Mouse (Mus musculus) c-Kit-positive CD71-positive TER-119-positive erythroid progenitor cells, embryonic 14.5 days (primary cell): Measurements from ENCODE around the gene Tshz3.

Experiments
- DNase-seq: peaks from one replicate; pipeline ENCODE4 v3.0.0-alpha.2; 2013; ENCODE audit warnings: low spot score

Tshz3 gene

DNA sequence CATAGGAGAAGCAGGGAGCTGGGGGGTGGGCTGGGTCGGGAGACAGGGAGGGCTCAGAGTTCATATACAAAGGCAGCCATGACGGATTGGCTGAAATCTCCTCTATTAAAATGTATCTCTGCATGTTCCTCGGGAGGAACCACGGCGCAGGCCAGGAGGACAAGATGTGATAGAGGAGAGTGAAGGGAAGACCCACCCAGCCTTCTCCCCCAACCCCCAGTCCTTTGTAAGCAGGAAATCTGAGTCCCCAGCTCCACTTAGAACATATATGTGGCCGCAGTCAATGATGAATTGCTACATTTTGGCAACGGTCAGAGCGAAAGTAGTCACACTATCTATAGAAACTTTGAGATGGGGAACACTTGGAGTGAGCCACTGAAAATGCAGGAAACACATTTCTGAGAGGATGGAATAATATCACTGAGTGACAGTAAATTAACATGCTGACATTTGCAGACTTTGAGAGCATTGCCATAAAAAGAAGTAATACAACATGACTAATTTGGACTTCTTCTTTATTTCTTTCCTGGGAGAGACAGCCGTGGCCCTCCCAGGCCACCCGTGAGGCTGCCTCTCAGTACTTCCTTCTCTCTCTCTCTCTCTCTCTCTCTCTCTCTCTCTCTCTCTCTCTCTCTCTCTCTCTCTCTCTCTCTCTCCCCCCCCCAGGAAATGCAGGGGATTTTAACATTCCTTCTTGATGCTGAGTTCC lies 88.9 kb downstream of the Tshz3 start:
- DNase-seq, result no peak

DNA sequence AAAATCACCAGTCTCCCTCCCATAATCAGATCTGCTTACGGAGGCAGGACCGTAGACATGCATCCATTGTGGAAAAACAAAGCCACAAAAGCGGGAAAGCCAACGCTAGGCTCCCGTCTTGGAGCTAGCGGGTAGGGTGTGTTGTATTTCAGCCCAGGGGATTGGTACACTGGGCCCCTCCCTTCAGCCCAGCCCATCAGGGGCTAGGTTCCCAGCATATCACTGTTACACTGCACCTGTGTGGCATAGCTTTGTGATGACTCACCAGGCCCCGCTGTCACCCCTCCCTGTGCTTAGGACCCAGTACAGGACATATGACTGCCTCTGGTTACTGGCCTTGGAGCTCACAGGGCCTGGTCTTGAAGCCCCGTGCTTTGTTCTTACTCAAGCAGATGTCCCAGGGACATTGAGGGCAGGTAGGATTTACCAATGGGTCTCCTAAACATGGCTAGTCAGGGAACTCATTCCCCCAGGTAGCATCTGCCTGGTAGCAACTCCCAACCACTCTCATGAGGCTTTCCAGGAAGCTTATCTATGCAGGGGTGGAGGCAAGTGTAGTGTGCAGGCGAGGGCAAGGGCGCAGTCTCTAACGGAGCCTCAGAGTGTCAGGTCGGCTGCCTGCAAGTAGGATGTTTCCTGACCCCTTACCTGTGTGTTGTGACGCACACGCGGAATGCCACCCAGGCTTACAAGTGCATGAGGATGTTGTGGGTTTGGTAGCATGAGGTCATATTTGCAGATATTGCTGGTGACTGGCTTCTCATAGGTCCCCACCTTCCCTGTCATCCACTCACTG lies 98.7 kb downstream of the Tshz3 start:
- DNase-seq, result no peak
